Mouse (Mus musculus) ES-E14 (cell line): ENCODE results near the gene Lnx1.

Experiments
- HCFC1 ChIP-seq: IDR thresholded peaks from 2 replicates; pipeline ENCODE4 v1.6.1; 2012; ENCODE audit warnings: low read length, inconsistent platforms, borderline replicate concordance; ENCODE audit not compliant: insufficient read depth
- ZC3H11A ChIP-seq: IDR thresholded peaks from 2 replicates; pipeline ENCODE4 v1.6.1; 2012; ENCODE audit warnings: low read depth, mild to moderate bottlenecking, inconsistent platforms, low read length, borderline replicate concordance

DNA sequence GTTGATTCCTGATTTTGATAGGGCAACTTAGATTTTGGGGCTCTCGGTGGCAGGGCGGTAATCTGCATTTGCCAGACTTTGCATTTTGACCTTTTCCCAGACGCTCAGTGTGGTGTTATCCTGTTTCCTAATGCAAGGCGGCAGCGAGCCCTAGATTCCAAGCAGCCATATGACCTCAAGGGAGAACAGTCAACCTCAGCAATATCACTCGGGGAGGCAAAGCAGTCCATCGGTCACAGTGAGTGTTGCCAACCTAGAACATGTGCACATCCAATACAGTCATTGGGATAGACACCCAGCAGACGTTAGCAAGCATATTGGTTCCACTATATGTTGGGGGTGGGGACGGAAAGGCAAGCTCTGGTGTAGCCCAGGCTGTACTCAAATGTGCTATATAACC is 54.5 kb downstream of the Lnx1 start:
- TF ChIP-seq HCFC1 (no peak), ZC3H11A (no peak)
